9 mouse cellular contexts compared by ENCODE assay signal in genomic region chr11:86592993-86593392, GRCm38 (mm10). TPM values are rescaled to one million over a fixed set of nuclear protein-coding genes. Genes with fewer than 3 reads are reported as not detected.
DNase-seq lines count a peak whose midpoint lies in the region; ATAC-seq and TF ChIP-seq lines count a peak whose summit lies in the region.
"Had no signal": no experiment of that assay in that cellular context is flagged by ENCODE, and none has a peak within 500 bp of the region (broad histone marks: within the 10 kb centered on the region; RNA-seq: fewer than 3 reads in every experiment).

No protein-coding gene starts in this region.

- H3K9ac ChIP-seq in lung, postnatal 0 days (replicated peaks; ENCODE audit: low read depth) = no peak overlapping the region
- H3K9ac ChIP-seq in heart, embryonic 16.5 days (ENCODE audit: low read length) = no peak overlapping the region
- H3K9ac ChIP-seq in hindbrain, embryonic 16.5 days (ENCODE audit: low read depth, low read length) = no peak overlapping the region

- DNase-seq in lung, postnatal 0 days (ENCODE audit: low spot score) = peak; percentile 78
- DNase-seq in lung, postnatal 4 days = no peak
- peak; percentile 85 for DNase-seq in Muller cell, postnatal 12 days (ENCODE audit: inconsistent ontology term)
- peak; percentile 52 for DNase-seq in naive thymus-derived CD4-positive, alpha-beta T cell, adult 2 months (ENCODE audit: low read depth)
- no peak for DNase-seq in ovary, postnatal 36 days (ENCODE audit: low spot score)
- no peak for DNase-seq in adrenal gland, adult 18-20 months (ENCODE audit: low spot score in 2 of 2)
- DNase-seq: gastrocnemius, postnatal 25 days had no signal

- peak; percentile 63; the same call in 1 of the 2 replicates for TF ChIP-seq EP300 in lung, postnatal 0 days (IDR thresholded peaks at IDR 0.05)

- peak overlapping the region; percentile 82 for H3K27ac ChIP-seq in lung, postnatal 0 days (ENCODE audit: low read length)
- peak overlapping the region; percentile 70 for H3K27ac ChIP-seq in heart, embryonic 16.5 days (ENCODE audit: low read length)
- H3K27ac ChIP-seq in hindbrain, embryonic 16.5 days (ENCODE audit: low read depth, low read length) = no peak overlapping the region

- H3K27me3 ChIP-seq in lung, postnatal 0 days (replicated peaks; ENCODE audit: insufficient read depth, low read length) = no peaks in the 10 kb centered on the region
- H3K27me3 ChIP-seq in heart, embryonic 16.5 days (ENCODE audit: control insufficient read depth, insufficient read depth, low read length) = no peaks in the 10 kb centered on the region
- no peaks in the 10 kb centered on the region for H3K27me3 ChIP-seq in hindbrain, embryonic 16.5 days (replicated peaks; ENCODE audit: control insufficient read depth, insufficient read depth, low read length)

- 6% methylated on average over 3 of the region's 3 CpGs for WGBS in lung, postnatal 0 days
- WGBS in heart, embryonic 16.5 days = 12% methylated on average over 3 of the region's 3 CpGs
- 27% methylated on average over 3 of the region's 3 CpGs for WGBS in hindbrain, embryonic 16.5 days

- peaks cover 20% of the 10 kb centered on the region; the same call in 1 of the 2 replicates for H3K4me1 ChIP-seq in lung, postnatal 0 days (ENCODE audit: insufficient read depth, low read depth, low read length)
- peaks cover 17% of the 10 kb centered on the region for H3K4me1 ChIP-seq in heart, embryonic 16.5 days (ENCODE audit: control insufficient read depth, insufficient read depth, low read length)
- H3K4me1 ChIP-seq in hindbrain, embryonic 16.5 days (ENCODE audit: control insufficient read depth, insufficient read depth, low read depth, low read length) = no peaks in the 10 kb centered on the region

- no peak overlapping the region for H3K4me3 ChIP-seq in lung, postnatal 0 days (ENCODE audit: low read depth, low read length)
- H3K4me3 ChIP-seq in heart, embryonic 16.5 days (ENCODE audit: low read length) = no peak overlapping the region
- no peak overlapping the region for H3K4me3 ChIP-seq in hindbrain, embryonic 16.5 days (ENCODE audit: low read length)

- no peak overlapping the region for H3K4me2 ChIP-seq in lung, postnatal 0 days (replicated peaks; ENCODE audit: low read depth, low read length)
- peak overlapping the region; percentile 27 for H3K4me2 ChIP-seq in heart, embryonic 16.5 days (ENCODE audit: low read depth, low read length)
- no peak overlapping the region; the same call in 1 of the 2 replicates for H3K4me2 ChIP-seq in hindbrain, embryonic 16.5 days (ENCODE audit: low read length)

- H3K36me3 ChIP-seq in lung, postnatal 0 days (ENCODE audit: insufficient read depth, low read length) = no peaks in the 10 kb centered on the region
- H3K36me3 ChIP-seq in heart, embryonic 16.5 days (ENCODE audit: control insufficient read depth, insufficient read depth) = no peaks in the 10 kb centered on the region
- no peaks in the 10 kb centered on the region for H3K36me3 ChIP-seq in hindbrain, embryonic 16.5 days (ENCODE audit: control insufficient read depth, insufficient read depth, low read length)

- no peaks in the 10 kb centered on the region for H3K9me3 ChIP-seq in lung, postnatal 0 days (ENCODE audit: low read length)
- H3K9me3 ChIP-seq in heart, embryonic 16.5 days (replicated peaks; ENCODE audit: control insufficient read depth, low read length) = no peaks in the 10 kb centered on the region
- no peaks in the 10 kb centered on the region for H3K9me3 ChIP-seq in hindbrain, embryonic 16.5 days (ENCODE audit: control insufficient read depth, low read length)

- TF ChIP-seq CTCF in lung, postnatal 0 days (IDR thresholded peaks at IDR 0.05) = no peak

- ATAC-seq in lung, postnatal 0 days = peak; percentile 60
- ATAC-seq in heart, embryonic 16.5 days (replicated peaks; ENCODE audit: extremely low read depth, insufficient read depth, low FRiP score) = peak; percentile 68
- no peak for ATAC-seq in hindbrain, embryonic 16.5 days

RNA-seq across cellular contexts. Expression of gene Tubd1, which starts 48.2 kb away (rescaled TPM):
- 7.3 and 7.5 TPM in 2 replicates for polyA plus RNA-seq in lung, postnatal 0 days (2015; fragmentation: Nextera tagmentation; extraction: Ambion mirVana)
- 13.6 and 14.3 TPM in 2 replicates for polyA plus RNA-seq in heart, embryonic 16.5 days (2015; fragmentation: Nextera tagmentation; extraction: Ambion mirVana)
- 6.5 and 7.7 TPM in 2 replicates for polyA plus RNA-seq in hindbrain, embryonic 16.5 days (2015; fragmentation: Nextera tagmentation; extraction: Ambion mirVana)
- 1 to 10 TPM; 6.2 to 7.7 TPM for total RNA-seq in adrenal gland, adult 18-20 months (2021)

RNA-seq across cellular contexts. Expression of gene Rps6kb1, which starts 48.4 kb away (rescaled TPM):
- polyA plus RNA-seq in lung, postnatal 0 days (2015; fragmentation: Nextera tagmentation; extraction: Ambion mirVana) = 35.5 and 35.6 TPM in 2 replicates
- 39.8 and 40.8 TPM in 2 replicates for polyA plus RNA-seq in heart, embryonic 16.5 days (2015; fragmentation: Nextera tagmentation; extraction: Ambion mirVana)
- polyA plus RNA-seq in hindbrain, embryonic 16.5 days (2015; fragmentation: Nextera tagmentation; extraction: Ambion mirVana) = 53.0 and 53.1 TPM in 2 replicates
- 10 to 100 TPM; 31.9 to 43.7 TPM for total RNA-seq in adrenal gland, adult 18-20 months (2021)

Comparison
In these comparisons a context has a peak if more than half of its experiments do, and no peak if none do; other contexts are left out.
1. DNase-seq: peak in lung, postnatal 0 days (single experiment), Muller cell, postnatal 12 days (single experiment) and naive thymus-derived CD4-positive, alpha-beta T cell, adult 2 months (single experiment); none in lung, postnatal 4 days (0 of 2), ovary, postnatal 36 days (single experiment) and adrenal gland, adult 18-20 months (0 of 2).